Mouse (Mus musculus) cerebellum, postnatal 14 days (tissue): ENCODE measurements at regions not wholly inside any gene's neighbourhood (a gene's known extent, or its start where the extent isn't known, plus 50 kb on each side); places are given as distances from the start of the nearest gene placed in this dataset.

ENCODE experiments used
- DNase-seq, 2 experiments: peaks; one replicate each; pipeline ENCODE4 v3.0.0; 2021; ENCODE audit warnings: mixed read lengths in 2 of 2

DNA sequence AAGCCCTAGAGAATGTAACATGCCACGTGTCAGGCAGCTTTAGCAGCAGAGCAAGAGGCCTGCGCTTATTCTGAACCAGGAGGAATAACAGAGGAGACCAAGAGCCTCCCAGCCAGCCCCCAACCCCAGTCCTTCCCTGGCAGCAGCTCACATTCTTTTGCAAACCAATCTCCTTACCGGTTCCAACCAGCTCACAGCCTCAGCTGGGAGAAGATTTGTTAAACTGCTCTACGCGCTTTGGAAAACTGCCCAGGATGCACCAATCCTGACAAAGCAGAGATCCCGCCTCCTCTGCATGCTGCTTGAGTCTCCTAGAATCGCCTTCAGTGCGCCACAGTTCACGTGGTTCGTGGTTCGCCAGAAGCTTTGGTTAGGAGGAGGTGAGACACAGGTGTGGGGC, 51.8 kb downstream of the Gm9376 start:
- DNase-seq: peak in 1 of 2 experiments; percentile 24

DNA sequence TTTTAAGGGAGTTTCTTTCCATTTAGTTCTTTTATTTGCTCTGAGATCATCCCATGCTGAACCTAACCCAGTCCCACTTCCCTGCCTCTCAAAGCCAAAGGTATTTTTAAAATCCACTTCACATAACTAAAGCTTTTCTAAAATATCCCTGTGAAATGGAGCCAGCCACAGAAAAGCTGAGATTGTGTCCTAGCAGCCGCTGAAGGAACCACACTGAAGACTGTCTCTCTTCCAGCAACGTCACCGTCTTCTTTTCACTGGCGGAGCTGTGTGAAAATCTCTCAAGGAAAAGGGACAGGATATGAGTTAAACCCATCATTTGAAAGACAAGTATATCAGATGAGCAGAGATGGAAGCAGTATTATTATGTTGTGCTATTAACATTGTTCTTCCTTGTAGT, 53.3 kb downstream of the Gm9376 start:
- DNase-seq: no peak

DNA sequence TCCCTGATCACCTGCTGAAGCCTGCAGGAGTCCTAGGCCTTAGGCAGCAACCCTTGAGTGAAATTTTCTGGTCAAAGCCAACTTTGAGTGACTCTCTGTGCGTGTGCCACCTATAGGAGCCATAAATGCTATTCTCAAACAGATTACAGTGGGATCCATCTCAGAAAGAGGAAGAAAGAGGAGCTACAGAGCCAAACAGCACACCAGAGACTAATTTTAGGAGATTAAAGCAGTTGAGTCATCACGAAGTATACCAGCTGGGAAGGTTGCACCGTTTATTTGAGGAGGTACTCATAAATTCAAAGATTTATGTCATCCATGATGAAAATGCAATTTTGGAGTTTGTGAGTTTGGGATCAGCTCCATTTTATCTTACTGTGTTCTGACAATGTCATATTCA, 54.3 kb downstream of the Gm9376 start:
- DNase-seq: no peak

DNA sequence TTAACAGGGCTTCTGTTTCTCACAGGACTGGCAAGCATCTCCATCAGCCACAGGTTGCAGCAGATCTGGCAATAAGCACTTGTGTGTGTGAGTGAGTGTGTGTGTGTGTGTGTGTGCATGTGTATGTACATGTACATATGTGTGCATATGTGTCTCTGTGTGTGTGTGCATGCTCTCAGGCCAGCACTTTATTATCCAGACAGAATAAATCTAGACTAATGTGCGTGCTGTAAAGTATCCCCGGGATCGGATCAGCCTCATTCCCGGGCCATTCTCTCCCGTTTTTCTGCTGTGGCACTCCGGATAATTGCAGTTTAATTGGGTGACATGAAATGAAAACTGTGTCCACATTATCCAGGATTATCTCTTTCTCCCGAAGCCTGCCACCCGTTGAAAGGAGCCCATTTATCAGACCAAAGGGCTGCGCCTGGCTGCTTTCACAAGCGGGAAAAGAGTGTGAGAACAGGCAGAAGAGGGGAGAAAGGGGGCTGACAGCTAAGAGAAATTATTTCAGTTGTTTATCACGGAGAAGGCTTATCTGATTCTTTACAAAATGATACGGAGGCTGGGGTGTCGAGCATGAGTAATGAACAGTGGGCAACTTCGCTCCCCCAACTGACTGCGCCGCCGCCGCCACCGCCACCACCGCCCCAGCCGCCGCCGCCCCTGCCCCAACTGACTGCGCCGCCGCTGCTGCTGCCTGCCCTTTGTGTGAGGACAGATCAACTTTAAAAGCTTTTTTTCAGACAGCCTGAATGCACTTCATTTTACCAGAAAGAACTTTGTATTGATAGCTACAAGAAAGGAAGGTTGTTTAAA, 55.5 kb downstream of the Gm9376 start:
- no peak for DNase-seq

DNA sequence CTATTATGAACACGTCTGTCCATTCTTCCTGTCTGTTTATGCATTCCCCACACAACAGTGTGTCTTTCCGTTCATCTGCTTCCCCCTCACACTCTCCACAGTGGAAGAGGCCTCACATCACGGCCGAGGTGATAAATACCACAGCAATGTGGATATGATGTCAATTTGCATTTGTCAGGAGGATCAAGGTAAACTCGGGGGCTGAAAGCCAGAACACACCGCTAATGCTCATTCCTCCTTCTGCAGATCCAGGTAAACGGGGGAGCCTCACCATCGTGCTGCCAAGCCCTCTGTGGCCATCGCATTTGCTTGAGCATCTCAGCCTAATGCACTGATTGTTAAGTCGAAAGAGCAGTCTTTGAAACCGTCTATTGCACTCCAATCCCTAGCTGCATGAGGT, 56.1 kb downstream of the Gm9376 start:
- no peak for DNase-seq

DNA sequence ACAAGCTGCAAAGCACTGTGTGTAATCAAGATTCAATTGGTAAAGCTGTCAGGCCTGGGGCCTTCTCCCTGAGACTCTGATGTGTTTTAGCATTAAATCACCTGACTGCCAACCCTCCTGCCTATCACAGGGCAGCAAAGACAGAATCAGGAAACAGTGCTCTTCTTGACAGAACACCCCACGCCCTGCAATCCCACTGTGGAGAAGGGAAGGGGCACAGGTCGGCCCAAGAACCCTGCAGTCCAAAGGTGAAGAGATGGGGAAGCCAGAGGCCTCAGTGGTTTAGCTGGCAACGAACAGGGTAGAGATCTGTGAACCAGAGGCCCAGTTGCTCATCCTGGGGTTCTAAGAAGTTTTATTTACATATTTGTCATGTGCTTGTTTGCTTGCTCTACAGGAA, 71.3 kb downstream of the Gm9376 start:
- DNase-seq: no peak

DNA sequence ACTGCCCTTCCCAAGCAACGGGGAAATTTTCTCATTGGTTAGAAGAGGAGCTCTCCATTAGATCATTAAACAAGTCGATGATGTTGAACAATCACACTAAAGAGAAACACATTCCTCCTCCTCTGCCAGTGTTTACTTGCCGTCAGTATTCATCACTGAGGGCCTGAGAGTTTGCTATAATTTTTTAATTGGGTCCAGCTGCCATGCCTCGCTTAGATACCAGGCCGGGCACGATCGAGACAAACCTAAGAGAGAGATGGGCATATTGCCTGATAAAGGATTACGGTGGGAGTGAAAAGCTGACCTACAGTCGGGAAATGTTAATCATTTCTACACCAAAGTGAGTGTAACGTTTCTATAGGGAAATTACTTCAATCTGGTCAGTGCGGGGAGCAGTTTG, 96.2 kb downstream of the Gm9376 start:
- no peak for DNase-seq

DNA sequence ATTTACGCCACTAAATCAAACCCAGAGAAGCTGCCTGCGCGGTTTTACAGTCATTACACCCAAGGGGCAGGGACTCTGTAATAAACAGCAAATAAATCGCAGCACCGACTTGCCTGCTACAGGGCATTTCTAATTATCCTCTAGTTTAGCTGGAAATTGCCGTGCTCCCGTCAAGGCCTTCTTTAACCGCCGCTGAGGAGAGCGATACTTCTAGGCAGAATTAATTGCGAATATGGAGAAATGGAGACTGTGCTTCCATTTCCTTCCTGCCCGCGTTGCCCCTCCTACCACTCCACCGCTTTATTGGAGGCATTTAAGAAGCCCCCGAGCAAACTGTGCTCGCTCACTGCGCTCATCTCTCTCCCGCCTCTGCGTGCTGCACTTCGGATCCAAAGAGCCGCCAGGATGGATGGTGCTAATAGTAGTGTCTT, 96.6 kb downstream of the Gm9376 start:
- no peak for DNase-seq

DNA sequence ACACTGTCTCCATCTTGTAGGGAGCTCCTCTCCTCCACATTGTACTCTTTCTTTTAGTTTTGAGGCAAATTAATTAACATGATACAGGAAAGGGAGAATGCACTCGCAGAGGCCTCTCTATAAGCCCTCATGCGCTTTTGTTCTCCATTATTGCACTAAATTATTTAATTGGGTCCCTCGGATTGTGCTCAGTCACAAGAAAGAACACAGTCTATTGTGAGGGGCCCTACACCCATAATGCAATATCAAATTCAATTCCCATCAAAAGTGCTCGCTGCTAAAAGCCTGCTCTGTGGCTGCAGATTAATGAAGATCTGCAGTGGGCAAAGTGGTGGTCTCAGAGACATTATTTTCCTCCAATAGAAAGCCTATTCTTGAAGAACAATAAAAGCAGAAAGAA, 99.8 kb downstream of the Gm9376 start:
- DNase-seq: no peak

DNA sequence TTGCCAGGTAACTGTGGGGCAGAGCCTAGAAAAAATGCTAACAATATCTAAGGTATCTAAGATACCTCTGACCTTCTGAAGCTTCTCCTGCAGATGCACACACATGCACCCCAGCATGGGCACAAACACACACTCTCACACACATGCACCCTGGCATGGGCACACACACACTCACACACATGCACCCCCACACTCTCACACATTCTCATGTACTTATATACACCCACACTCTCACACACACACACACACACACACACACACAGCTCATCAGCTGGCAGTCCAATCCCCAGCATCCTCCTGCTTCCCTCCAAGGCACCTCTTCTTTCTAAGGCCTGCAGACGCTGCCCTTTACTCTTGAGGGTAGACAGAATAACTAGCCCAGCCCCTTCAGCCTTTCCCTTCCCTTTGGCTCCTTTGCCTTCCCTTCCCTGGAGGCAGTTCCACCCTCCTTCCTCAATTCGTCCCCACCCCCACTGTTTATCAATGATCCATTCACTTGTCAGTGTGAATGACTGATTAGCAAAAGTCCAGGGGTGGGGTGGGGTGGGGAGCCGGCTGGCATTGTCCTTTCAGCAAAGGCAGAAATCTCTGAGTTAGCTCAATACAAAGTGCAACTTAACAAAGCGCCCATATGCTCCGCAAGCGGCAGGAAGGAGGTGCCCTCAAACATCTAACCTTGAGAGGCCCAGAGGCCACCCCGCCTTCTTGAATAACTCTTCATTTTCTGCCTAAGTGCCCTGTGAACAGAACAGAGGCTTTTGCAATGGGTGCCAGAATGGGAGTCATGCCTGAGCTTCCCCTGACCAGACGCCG, 102.1 kb downstream of the Gm9376 start:
- no peak for DNase-seq

DNA sequence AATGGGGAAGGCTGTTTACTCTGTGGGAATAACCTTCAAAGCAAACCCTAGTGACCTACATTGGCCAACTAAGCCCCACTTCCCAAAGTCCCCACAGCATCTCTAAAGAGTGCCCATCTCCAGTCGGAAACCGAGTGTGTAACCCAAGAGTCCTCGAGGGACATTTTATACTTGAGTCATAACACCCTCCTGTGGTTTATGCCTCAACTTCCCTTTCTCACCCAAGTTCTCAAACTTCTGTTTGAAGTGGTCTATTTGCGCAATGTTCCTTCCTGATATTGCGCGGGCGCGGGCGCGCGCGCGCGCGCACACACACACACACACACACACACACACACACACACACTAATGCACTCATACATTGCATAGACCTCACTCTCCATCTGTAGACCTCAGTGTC, 104.6 kb downstream of the Gm9376 start:
- DNase-seq: no peak

DNA sequence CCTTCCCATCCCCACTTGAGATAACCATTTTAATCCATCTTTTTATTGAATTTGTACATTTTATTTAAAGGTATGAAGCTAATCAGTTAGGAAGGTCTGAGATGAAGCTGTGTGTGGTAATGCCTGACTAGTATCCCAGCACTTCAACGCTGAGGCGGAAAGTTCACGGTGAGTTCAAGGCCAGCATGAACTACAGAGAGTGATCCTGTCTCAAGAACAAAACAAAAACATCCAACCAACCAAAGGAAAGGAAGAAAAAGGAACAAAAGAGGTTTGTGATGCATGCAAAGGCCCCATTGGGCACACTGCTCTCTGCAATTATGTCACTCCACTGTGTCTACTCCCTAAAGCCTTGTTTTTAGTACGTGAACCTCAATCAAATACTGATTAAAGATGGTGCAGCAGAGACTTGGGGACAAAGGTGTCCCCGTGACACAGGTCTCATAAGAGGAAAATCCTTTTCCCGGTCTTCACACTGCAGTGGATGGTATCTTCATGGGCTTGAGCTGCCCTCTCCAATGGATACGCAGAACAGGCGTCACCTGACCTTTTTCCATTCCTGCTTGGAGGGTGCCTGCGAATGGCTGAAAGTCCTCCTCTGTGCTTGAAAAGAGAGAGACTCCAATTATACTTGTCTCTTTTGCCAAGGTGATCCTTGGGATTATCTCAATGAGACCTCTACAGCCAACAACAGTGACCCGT, 108.2 kb downstream of the Gm9376 start:
- no peak for DNase-seq

DNA sequence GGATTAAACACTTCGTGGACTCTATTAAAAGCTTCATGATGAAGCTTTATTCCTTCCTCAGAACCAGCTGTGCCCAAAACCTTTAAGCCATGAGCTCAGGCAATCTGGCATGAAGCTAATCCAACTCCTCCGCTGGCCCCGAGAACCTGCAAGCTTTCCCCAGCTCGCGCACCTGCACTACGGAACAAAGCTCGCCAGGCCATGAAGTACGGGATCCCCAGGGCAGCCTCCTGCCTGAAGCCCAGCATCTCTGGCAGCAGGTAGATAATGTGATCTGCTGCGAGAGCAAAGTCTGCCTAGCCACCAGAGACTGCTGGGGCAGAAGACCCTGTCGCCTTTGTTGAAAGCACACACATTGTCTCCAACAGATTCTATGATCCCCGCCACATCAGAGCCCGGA, 108.9 kb downstream of the Gm9376 start:
- DNase-seq: no peak

DNA sequence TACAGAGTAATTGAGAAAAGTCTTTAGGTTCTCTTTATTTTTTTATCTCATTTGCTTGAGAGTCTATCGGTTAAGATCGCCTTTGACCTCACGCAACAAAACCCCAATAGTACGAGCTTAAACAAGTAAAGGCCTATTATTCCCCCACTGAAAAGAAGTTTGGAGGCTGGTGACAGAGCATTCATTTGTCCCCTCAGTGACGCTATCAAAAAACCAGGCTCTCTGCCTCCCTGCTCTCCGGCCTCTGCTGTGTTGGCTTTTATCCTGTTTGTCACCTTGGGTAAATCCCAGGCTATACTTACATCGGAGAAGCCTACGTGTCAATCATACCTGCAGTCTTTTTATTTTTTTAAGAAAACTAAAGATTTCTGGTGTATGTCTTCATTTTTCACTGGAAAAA, 112.9 kb downstream of the Gm9376 start:
- no peak for DNase-seq

DNA sequence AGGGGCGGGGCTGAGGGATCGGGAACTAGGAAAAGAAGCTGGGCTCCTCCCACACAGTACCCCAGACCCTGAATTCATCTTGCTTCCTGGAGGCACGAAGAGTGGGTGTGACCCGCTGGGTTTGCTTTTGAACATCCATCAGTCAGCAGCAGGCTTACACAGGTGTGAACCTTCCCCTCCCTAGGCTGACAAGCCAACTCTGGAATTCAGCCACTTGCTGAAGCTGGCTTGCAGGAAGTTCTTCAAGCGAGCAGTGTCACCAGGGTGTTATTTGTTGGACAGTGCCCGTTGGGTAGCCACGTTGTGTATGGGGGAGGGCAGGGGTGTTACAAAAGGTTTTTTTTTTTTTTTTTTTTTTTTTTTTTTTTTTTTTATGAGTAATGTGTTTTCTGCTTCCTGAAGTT, 118.8 kb downstream of the Gm9376 start:
- peak in 1 of 2 experiments; percentile 13 for DNase-seq

DNA sequence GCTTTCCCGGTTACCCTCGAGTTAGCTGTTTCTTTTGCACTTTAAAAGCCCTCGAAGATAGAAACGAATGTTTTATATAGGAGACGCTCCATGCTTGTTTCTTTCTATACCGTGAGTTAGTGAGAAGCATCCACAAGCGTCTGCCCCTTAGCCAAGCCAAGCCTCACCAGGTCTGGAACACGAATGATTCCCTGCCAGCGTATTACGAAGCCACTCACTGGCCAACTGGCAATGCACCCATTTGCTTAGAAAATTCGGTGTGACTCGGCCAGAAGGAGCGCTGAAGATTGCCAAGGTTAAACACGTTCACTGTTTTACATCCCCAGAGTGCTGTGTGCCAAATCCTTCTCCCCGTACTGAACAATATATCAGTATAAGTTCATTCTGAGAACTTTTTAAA, 121.3 kb downstream of the Gm9376 start:
- DNase-seq: peak; percentile 78 to 81

DNA sequence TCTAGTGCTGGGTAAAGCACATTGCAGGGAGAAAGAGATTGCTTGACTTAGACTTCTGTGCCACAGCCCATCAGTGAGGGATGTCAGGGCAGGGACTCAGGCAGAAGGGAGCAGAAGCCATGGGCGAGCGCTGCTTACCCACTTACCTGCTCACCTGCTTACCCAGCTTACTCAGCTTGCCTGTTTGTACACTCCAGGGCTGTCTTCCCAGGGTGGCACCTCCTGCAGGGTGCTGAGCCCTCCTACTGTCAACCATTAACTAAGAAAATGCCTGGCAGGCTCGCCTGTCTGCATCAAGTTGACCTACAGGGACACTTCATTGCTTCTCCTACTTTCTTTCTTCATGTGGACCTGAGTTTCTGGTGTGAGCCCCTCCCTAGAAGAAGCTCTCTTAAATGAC, 124.0 kb downstream of the Gm9376 start:
- DNase-seq: no peak

DNA sequence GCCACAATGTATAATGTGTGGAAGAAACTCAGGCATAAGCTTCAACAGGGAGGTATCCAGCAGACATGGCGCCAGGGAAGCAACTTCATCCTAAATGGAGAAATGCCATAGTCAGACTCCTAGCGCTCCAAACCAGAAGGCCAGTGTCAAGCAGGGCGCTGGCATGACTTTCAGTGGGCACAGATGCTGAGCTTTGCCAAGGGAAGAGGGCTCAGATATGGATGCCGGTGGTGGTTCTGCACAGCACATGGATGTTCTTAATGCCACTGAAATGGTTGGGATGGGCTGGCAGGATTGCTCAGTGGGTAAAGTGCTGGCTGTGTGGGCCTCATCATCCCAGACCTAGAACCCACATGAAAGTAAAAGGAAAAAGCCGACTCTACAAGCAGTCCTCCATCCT, 124.8 kb downstream of the Gm9376 start:
- peak; percentile 17 to 36 for DNase-seq

DNA sequence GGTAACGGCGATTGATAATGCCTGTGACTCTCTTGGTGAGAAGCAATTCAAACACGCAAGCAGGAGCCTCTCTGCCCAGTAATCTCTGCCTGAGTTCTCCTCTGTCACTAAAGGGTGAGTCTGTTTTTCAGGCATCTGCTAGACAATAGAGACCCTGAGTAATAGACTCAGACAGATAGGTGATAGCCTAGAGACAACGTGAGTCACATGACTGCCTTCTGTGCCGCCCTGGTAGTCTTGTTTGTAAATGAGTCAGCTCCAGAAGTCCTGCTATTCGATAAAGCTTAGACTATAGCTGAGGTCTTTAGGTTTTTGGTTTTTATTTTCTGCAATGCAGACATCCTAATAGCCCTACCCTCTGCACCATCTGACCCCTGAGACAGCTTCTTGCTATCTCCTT, 126.9 kb downstream of the Gm9376 start:
- DNase-seq: no peak

DNA sequence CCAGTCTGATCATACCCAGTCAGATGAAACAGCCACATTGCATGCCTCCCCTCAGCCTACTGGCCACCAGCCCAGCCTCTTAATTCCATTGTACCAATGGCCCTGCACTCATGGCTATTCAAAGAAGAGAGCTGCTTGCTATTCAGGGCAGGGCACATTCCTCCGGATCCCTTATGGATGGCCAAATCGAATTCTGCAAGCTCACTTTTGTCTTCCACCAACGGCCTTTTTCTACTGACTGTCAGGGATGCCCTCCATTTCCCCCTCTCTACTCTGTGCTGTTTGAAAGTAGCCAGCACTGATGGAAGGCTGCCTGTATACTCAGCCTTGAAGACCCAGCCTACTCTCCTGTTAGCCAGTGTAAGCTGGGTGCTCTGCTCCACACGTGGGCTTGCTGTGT, 147.5 kb downstream of the Gm9376 start:
- DNase-seq: no peak

DNA sequence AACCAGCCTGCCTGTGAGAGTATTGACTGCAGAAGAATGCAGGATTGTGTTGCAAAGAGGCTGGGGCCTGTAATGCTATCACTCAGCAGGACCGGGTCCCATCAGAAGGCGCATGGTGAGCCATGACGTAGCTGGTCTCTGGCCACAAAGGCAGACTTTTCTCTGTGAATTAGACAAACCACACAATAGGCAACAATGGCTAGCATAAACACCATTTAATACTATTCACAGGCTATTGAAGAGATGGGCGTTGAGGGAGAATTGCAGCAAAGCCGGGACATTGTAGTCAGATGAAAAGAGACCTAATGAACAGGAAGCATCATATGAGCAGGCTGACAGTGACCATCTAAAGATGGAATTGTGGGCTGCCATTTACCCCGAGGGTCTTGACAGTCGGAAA, 149.4 kb downstream of the Gm9376 start:
- no peak for DNase-seq

DNA sequence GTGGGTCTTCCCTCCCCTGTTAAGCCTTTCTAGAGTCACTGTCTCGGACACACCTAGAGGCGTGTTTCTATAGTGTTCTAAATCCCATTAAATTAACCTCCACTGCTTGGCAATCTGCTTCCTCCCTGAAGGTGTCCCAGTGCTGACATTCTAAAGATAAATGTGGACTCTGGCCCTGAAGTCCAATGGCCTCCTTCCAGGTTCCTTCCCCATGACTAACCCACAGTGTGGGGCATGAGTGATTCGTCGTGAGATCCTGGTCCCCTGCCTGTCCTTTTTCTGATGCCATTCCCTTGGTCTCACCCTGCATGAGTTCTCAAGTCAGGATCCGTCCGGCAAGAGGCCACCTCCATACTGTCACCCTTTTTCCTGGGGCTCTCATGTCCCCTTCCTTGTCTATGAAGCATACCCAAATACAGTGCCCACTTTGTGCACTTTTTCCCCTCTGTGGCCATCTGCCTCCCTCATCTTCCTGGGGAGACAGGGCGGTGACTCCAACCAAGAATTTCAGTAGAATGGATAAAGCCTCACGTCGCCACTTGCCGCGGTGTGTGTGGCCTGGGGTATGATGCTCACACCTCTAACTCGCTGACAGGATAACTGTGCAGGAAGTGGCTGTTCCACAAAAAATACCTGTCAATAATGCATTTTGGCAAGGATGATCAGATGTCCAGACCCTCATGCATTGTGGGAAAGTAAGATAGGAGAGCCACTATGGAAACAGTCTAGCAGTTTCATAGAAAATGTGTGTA, 152.9 kb downstream of the Gm9376 start:
- DNase-seq: no peak
